Mouse (Mus musculus) bone marrow, adult 2 months (tissue): Measurements from ENCODE around the gene Gorasp1.

ENCODE experiments used
- CTCF ChIP-seq: fragments of 200-500 bp; IDR thresholded peaks from 2 replicates; pipeline ENCODE4 v1.5.1; 2011; ENCODE audit warnings: low read length, control low read depth; ENCODE audit not compliant: control insufficient read depth, insufficient read depth
- POLR2A ChIP-seq: fragments of 200-500 bp; IDR thresholded peaks from 2 replicates; pipeline ENCODE4 v1.6.1; 2011; ENCODE audit warnings: low read depth, mild to moderate bottlenecking, control low read depth, low read length, borderline replicate concordance; ENCODE audit not compliant: control insufficient read depth

DNA sequence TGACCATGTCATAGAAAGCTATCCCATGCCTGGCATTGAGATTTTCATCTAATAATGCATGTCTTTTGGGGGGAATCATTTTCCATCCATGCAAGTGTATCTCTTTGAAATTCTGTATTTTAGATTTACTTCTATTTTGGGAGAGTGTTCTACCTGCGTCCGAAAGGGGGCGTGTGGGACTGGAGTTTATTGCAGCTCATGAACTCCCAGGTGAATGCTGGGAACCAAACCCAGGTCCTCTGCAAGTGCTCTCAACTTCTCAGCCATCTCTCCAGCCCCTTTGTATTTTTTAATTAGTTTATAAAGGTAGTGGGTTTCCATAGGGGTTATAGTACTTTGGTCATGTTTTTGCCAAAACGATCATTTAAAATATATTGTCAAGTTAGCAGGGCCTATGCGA is 43.5 kb downstream of the Gorasp1 start:
- TF ChIP-seq POLR2A (no peak), CTCF (no peak)
